In the genomic region with DNA sequence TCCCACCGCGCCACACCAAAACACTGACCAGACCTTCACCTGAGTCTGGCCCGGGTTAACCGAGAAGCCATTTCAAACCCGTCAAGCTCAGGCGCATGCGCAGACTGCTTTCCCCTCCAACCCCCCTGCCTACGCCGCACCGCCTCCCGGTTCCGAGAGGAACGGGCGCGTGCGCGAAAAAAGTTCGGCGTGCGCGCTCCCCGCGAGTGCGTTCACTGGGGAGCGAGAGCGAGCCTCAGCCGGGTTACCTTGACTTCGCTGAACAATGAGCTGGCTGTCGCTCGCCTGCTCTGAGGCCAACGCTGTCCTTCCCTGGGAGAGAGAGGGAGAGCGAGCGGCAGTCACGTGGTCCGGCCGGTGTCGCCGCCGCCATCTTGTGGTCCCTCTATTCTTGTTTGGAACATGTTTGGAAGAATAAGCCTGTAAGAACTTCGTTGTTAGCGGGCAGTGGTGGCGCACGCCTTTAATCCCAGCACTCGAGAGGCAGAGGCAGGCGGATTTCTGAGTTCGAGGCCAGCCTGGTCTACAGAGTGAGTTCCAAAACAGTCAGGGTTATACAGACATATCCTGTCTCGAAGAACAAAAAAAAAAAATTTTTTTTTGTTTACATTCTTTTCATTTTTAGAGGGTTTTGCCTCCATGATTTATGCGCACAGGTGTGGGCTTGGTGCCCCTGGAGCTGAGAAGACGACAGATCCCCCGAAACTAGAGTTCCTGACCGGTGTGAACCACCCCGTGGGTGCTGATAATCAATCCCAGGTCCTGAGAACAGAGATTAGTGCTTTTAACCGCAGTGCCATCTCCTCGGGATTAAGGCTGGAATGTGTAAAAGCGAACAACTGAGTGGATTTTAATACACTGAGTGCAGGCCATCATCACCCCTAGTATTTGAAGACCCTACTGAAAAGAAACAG, we compare ENCODE assay signal across 1 mouse cellular context.
A peak's percentile ranks its signal among the peaks of the same experiment; 100 is the strongest.
TF ChIP-seq lines count a peak whose summit lies in the region.

A gene (minus strand): TSS at position 110 of the 914 bp plus-strand sequence.

TF ChIP-seq in MEL, 35 proteins besides CTCF, POLR2A, EP300 and RAD21 (continued from another document):
- peak; percentile 29 to 87; a peak in 2 of 4 replicates for TF ChIP-seq USF2 (IDR thresholded peaks at IDR 0.05; ENCODE audit: borderline replicate concordance in 1 of 2, insufficient read depth in 1 of 2, low read depth in 1 of 2, low read length in 2 of 2)
- TF ChIP-seq MXI1 (IDR thresholded peaks at IDR 0.05; ENCODE audit: low read depth, low read length), result peak; percentile 60
- peak; percentile 31 for TF ChIP-seq TCF12 (IDR thresholded peaks at IDR 0.05; ENCODE audit: low read depth, low read length)
- TF ChIP-seq HCFC1 (IDR thresholded peaks at IDR 0.05; ENCODE audit: low read depth, low read length), result peak; percentile 73; the same call in 1 of the 2 replicates
- TF ChIP-seq TBP (IDR thresholded peaks at IDR 0.05; ENCODE audit: low read depth, low read length), result peak; percentile 98
- no peak for TF ChIP-seq MYB (IDR thresholded peaks at IDR 0.05; ENCODE audit: low read depth, low read length)
- no peak for TF ChIP-seq MEF2A (IDR thresholded peaks at IDR 0.05; ENCODE audit: extremely low read depth, insufficient replicate concordance, low read depth, low read length, poor library complexity, severe bottlenecking)
- no peak for TF ChIP-seq E2F4 (IDR thresholded peaks at IDR 0.05; ENCODE audit: borderline replicate concordance, low read depth, low read length)
